Mouse (Mus musculus) CD4-positive naive resting alpha-beta T cell, adult 76 days (primary cell): ENCODE results near the gene Egfr. TPM values are rescaled to one million over a fixed set of nuclear protein-coding genes. Genes with fewer than 3 reads are reported as not detected.

ENCODE experiments used
- total RNA-seq: library from RNA; stranded (reverse); gene quantifications from one replicate; pipeline ENCODE4 v1.2.4, GENCODE M21; 2023

The Egfr gene
- total RNA-seq = not detected

GRCm38 (mm10) chr11:16752007-16752348, at the start of gene Egfr:
Gene Egfr (plus strand): TSS chr11:16752203.

GRCm38 (mm10) chr11:16950976-16951760, 199.2 kb downstream of the Egfr start, which contains the start of gene Fbxo48:
Gene Fbxo48 (plus strand): TSS chr11:16951375.

Other genes with a start within 250 kb of the Egfr start
- gene Sec61g, start 243.7 kb upstream of the Egfr start, total RNA-seq = 17.0 TPM
- 2.3 TPM for gene Fbxo48, start 199.2 kb downstream of the Egfr start, total RNA-seq